Mouse (Mus musculus): ENCODE data around the gene 9930022D16Rik. TPM values are rescaled to one million over a fixed set of nuclear protein-coding genes. Genes with fewer than 3 reads are reported as not detected.

Gene 9930022D16Rik
- polyA plus RNA-seq, 1 experiment from 2014 or later: not detected

- H3K4me1 ChIP-seq (ENCODE audit: control insufficient read depth, insufficient read depth, low read length): no peaks in the 10 kb centered on the region
- H3K36me3 ChIP-seq (ENCODE audit: control insufficient read depth, insufficient read depth, low read length): no peaks in the 10 kb centered on the region
- H3K9me3 ChIP-seq (ENCODE audit: control insufficient read depth, low read length): no peaks in the 10 kb centered on the region
- no peak overlapping the region for H3K27ac ChIP-seq (ENCODE audit: low read depth, low read length)
- no peak for ATAC-seq (ENCODE audit: low read depth)
- WGBS: 87% methylated on average over 5 of the region's 5 CpGs
- H3K4me3 ChIP-seq (ENCODE audit: low read depth, low read length): no peak overlapping the region
- no peaks in the 10 kb centered on the region for H3K27me3 ChIP-seq (ENCODE audit: control insufficient read depth, insufficient read depth, low read length)
- no peak overlapping the region for H3K4me2 ChIP-seq (ENCODE audit: low read depth, low read length)
- H3K9ac ChIP-seq (replicated peaks; ENCODE audit: low read depth, low read length): no peak overlapping the region
Observed at GRCm38 (mm10) chr11:109456261-109456660, 42.5 kb downstream of the 9930022D16Rik start.

GRCm38 (mm10) chr11:109458165-109458564, 44.4 kb downstream of the 9930022D16Rik start:
- ATAC-seq (ENCODE audit: low read depth): no peak
- Histone ChIP-seq H3K9ac (replicated peaks; ENCODE audit: low read depth, low read length) (no peak overlapping the region), H3K27me3 (ENCODE audit: control insufficient read depth, insufficient read depth, low read length) (no peaks in the 10 kb centered on the region), H3K4me2 (ENCODE audit: low read depth, low read length) (no peak overlapping the region), H3K4me1 (ENCODE audit: control insufficient read depth, insufficient read depth, low read length) (no peaks in the 10 kb centered on the region), H3K36me3 (ENCODE audit: control insufficient read depth, insufficient read depth, low read length) (no peaks in the 10 kb centered on the region), H3K27ac (ENCODE audit: low read depth, low read length) (no peak overlapping the region), H3K9me3 (ENCODE audit: control insufficient read depth, low read length) (no peaks in the 10 kb centered on the region), H3K4me3 (ENCODE audit: low read depth, low read length) (no peak overlapping the region)
- WGBS: 93% methylated on average over 11 of the region's 11 CpGs

- no peak for ATAC-seq (ENCODE audit: low read depth)
- no peaks in the 10 kb centered on the region for H3K4me1 ChIP-seq (ENCODE audit: control insufficient read depth, insufficient read depth, low read length)
- no peak overlapping the region for H3K27ac ChIP-seq (ENCODE audit: low read depth, low read length)
- no peak overlapping the region for H3K9ac ChIP-seq (replicated peaks; ENCODE audit: low read depth, low read length)
- WGBS: 78% methylated on average over 5 of the region's 5 CpGs
- no peak overlapping the region for H3K4me3 ChIP-seq (ENCODE audit: low read depth, low read length)
- no peaks in the 10 kb centered on the region for H3K9me3 ChIP-seq (ENCODE audit: control insufficient read depth, low read length)
- H3K4me2 ChIP-seq (ENCODE audit: low read depth, low read length): no peak overlapping the region
- H3K27me3 ChIP-seq (ENCODE audit: control insufficient read depth, insufficient read depth, low read length): no peaks in the 10 kb centered on the region
- H3K36me3 ChIP-seq (ENCODE audit: control insufficient read depth, insufficient read depth, low read length): no peaks in the 10 kb centered on the region
Observed at GRCm38 (mm10) chr11:109460586-109460985, 46.9 kb downstream of the 9930022D16Rik start.

- Histone ChIP-seq H3K27ac (ENCODE audit: low read depth, low read length) (no peak overlapping the region), H3K4me1 (ENCODE audit: control insufficient read depth, insufficient read depth, low read length) (no peaks in the 10 kb centered on the region), H3K27me3 (ENCODE audit: control insufficient read depth, insufficient read depth, low read length) (no peaks in the 10 kb centered on the region), H3K9ac (replicated peaks; ENCODE audit: low read depth, low read length) (no peak overlapping the region), H3K4me3 (ENCODE audit: low read depth, low read length) (no peak overlapping the region), H3K9me3 (ENCODE audit: control insufficient read depth, low read length) (no peaks in the 10 kb centered on the region), H3K4me2 (ENCODE audit: low read depth, low read length) (no peak overlapping the region), H3K36me3 (ENCODE audit: control insufficient read depth, insufficient read depth, low read length) (no peaks in the 10 kb centered on the region)
- WGBS: 93% methylated on average over 4 of the region's 4 CpGs
- no peak for ATAC-seq (ENCODE audit: low read depth)
Observed at GRCm38 (mm10) chr11:109465068-109465467, 51.4 kb downstream of the 9930022D16Rik start.

GRCm38 (mm10) chr11:109466987-109467386, 53.3 kb downstream of the 9930022D16Rik start:
- Histone ChIP-seq H3K36me3 (ENCODE audit: control insufficient read depth, insufficient read depth, low read length) (no peaks in the 10 kb centered on the region), H3K27me3 (ENCODE audit: control insufficient read depth, insufficient read depth, low read length) (no peaks in the 10 kb centered on the region), H3K9me3 (ENCODE audit: control insufficient read depth, low read length) (no peaks in the 10 kb centered on the region), H3K27ac (ENCODE audit: low read depth, low read length) (no peak overlapping the region), H3K4me2 (ENCODE audit: low read depth, low read length) (no peak overlapping the region), H3K4me3 (ENCODE audit: low read depth, low read length) (no peak overlapping the region), H3K4me1 (ENCODE audit: control insufficient read depth, insufficient read depth, low read length) (0 out of 2 replicates have a peak, but pooled peaks cover 6% of the 10 kb centered on the region), H3K9ac (replicated peaks; ENCODE audit: low read depth, low read length) (no peak overlapping the region)
- WGBS: 89% methylated on average over 8 of the region's 8 CpGs
- no peak for ATAC-seq (ENCODE audit: low read depth)

- no peaks in the 10 kb centered on the region for H3K27me3 ChIP-seq (ENCODE audit: control insufficient read depth, insufficient read depth, low read length)
- no peak overlapping the region for H3K4me3 ChIP-seq (ENCODE audit: low read depth, low read length)
- H3K9ac ChIP-seq (replicated peaks; ENCODE audit: low read depth, low read length): no peak overlapping the region
- no peak for ATAC-seq (ENCODE audit: low read depth)
- H3K36me3 ChIP-seq (ENCODE audit: control insufficient read depth, insufficient read depth, low read length): no peaks in the 10 kb centered on the region
- H3K27ac ChIP-seq (ENCODE audit: low read depth, low read length): no peak overlapping the region
- H3K4me2 ChIP-seq (ENCODE audit: low read depth, low read length): no peak overlapping the region
- no peaks in the 10 kb centered on the region for H3K9me3 ChIP-seq (ENCODE audit: control insufficient read depth, low read length)
- 0 out of 2 replicates have a peak, but pooled peaks cover 6% of the 10 kb centered on the region for H3K4me1 ChIP-seq (ENCODE audit: control insufficient read depth, insufficient read depth, low read length)
- 91% methylated on average over 5 of the region's 5 CpGs for WGBS
Observed at GRCm38 (mm10) chr11:109468133-109468532, 54.4 kb downstream of the 9930022D16Rik start.

Small RNA genes within 50 kb of the gene (microRNA-seq; reads per million reads assigned to microRNA genes)
- not detected for gene Gm25540

Other genes starting within 250 kb of the 9930022D16Rik start
- gene Rgs9, start 115.8 kb upstream of the 9930022D16Rik start, polyA plus RNA-seq (2014; fragmentation: Nextera tagmentation; extraction: Ambion mirVana): 7.1 and 16.1 TPM in 2 replicates
- gene Gna13, start 51.1 kb upstream of the 9930022D16Rik start, polyA plus RNA-seq (2014; fragmentation: Nextera tagmentation; extraction: Ambion mirVana): 23.0 and 23.2 TPM in 2 replicates
- gene Amz2, start 12.0 kb downstream of the 9930022D16Rik start, polyA plus RNA-seq (2014; fragmentation: Nextera tagmentation; extraction: Ambion mirVana): 59.1 and 59.8 TPM in 2 replicates
- 2.9 and 3.5 TPM in 2 replicates for gene Arsg, start 59.5 kb downstream of the 9930022D16Rik start, polyA plus RNA-seq (2014; fragmentation: Nextera tagmentation; extraction: Ambion mirVana)
- 3.3 and 4.5 TPM in 2 replicates for gene Slc16a6, start 59.7 kb downstream of the 9930022D16Rik start, polyA plus RNA-seq (2014; fragmentation: Nextera tagmentation; extraction: Ambion mirVana)
- gene Wipi1, start 198.1 kb downstream of the 9930022D16Rik start, polyA plus RNA-seq (2014; fragmentation: Nextera tagmentation; extraction: Ambion mirVana): 9.6 and 13.2 TPM in 2 replicates
- gene Prkar1a, start 235.5 kb downstream of the 9930022D16Rik start, polyA plus RNA-seq (2014; fragmentation: Nextera tagmentation; extraction: Ambion mirVana): 506 and 594 TPM in 2 replicates

Measured in neural tube, embryonic 14.5 days (tissue).